In genomic region chr19:6140678-6141393, GRCm38 (mm10) we compare ENCODE assay signal across 8 mouse cellular contexts. TPM values are rescaled to one million over a fixed set of nuclear protein-coding genes. Genes with fewer than 3 reads are reported as not detected.
A peak's percentile ranks its signal among the peaks of the same experiment; 100 is the strongest.
DNase-seq lines count a peak whose midpoint lies in the region; ATAC-seq and TF ChIP-seq lines count a peak whose summit lies in the region.

Batf2 (plus strand) TSS chr19:6140983.

- peak; percentile 92 for DNase-seq in T-cell, adult 2 months (ENCODE audit: low spot score)
- DNase-seq in cerebellum, postnatal 36 days, result peak; percentile 90 to 92
- peak; percentile 91 for DNase-seq in gastrocnemius, adult 18-20 months (ENCODE audit: low spot score)
- DNase-seq in hindbrain, postnatal 0 days (ENCODE audit: low spot score), result peak; percentile 98
- peak; percentile 88 to 91 for DNase-seq in left cerebral cortex, adult 2 months (ENCODE audit: extremely low spot score in 1 of 2, low spot score in 2 of 2)
- DNase-seq in right cerebral cortex, adult 2 months (ENCODE audit: low spot score in 2 of 2), result peak; percentile 89 to 90
- peak; percentile 91 for DNase-seq in urinary bladder, postnatal 14 days (ENCODE audit: low spot score)

- peak; percentile 94 for ATAC-seq in hindbrain, postnatal 0 days
- peak; percentile 89 for ATAC-seq in megakaryocyte, adult 5-6 weeks (ENCODE audit: poor library complexity, severe bottlenecking)

- H3K4me3 ChIP-seq in hindbrain, postnatal 0 days (ENCODE audit: low read length), result peak within 1 kb of the TSS; percentile 65
- peak within 1 kb of the TSS; percentile 69 for H3K4me3 ChIP-seq in left cerebral cortex, adult 2 months

- peak within 1 kb of the TSS; percentile 99 for H3K27ac ChIP-seq in hindbrain, postnatal 0 days
- peak within 1 kb of the TSS; percentile 99 for H3K27ac ChIP-seq in left cerebral cortex, adult 2 months

- under 1% methylated on average over 65 of the region's 68 CpGs for WGBS in hindbrain, postnatal 0 days

- intact Hi-C loops in left cerebral cortex, adult 2 months (cut with DNase I), result loop anchor here (1.0 to 5.0 kb wide), 2 partner anchors 94 to 191 kb away; partner anchors contain the start of genes Men1 and Ppp2r5b

- peak within 1 kb of the TSS; percentile 80 for H3K9ac ChIP-seq in hindbrain, postnatal 0 days (replicated peaks; ENCODE audit: low read length)

- peaks cover 10% of the 10 kb centered on the region for H3K4me1 ChIP-seq in hindbrain, postnatal 0 days (ENCODE audit: insufficient read depth, low read length)

- H3K36me3 ChIP-seq in hindbrain, postnatal 0 days (ENCODE audit: insufficient read depth, low read length), result peaks cover 15% of the 10 kb centered on the region

- H3K4me2 ChIP-seq in hindbrain, postnatal 0 days (ENCODE audit: low read depth, low read length), result peak within 1 kb of the TSS; percentile 92

- no peaks in the 10 kb centered on the region for H3K27me3 ChIP-seq in hindbrain, postnatal 0 days (ENCODE audit: insufficient read depth, low read length)

- peak; percentile 78 for TF ChIP-seq CTCF in hindbrain, postnatal 0 days (IDR thresholded peaks at IDR 0.05; ENCODE audit: low read depth)
- peak; percentile 69 for TF ChIP-seq CTCF in left cerebral cortex, adult 2 months (IDR thresholded peaks at IDR 0.05)

- no peaks in the 10 kb centered on the region for H3K9me3 ChIP-seq in hindbrain, postnatal 0 days (ENCODE audit: low read length)

RNA-seq across cellular contexts. Expression of gene Batf2, which starts in this region (rescaled TPM):
- under 1 TPM; 0.37 to 0.43 TPM for total RNA-seq in gastrocnemius, adult 18-20 months (2021)
- total RNA-seq in hindbrain, postnatal 0 days (2014; rRNA removed), result not detected in 2 replicates
- polyA plus RNA-seq in hindbrain, postnatal 0 days (2015; fragmentation: Nextera tagmentation; extraction: Ambion mirVana), result 0.21 and 0.23 TPM in 2 replicates
- total RNA-seq in left cerebral cortex, adult 2 months (2021), result under 1 TPM; 0.26 to 0.84 TPM
- total RNA-seq in megakaryocyte, adult 5-6 weeks (2015), result 1.1 and 1.4 TPM in 2 replicates
- 0.48 and 0.49 TPM in 2 replicates for total RNA-seq in megakaryocyte, adult 5-6 weeks (2017)

Comparison
In these comparisons a context has a peak if more than half of its experiments do, and no peak if none do; other contexts are left out.
1. Peak in every context shown above with its lines: DNase-seq, ATAC-seq, H3K4me3 ChIP-seq and H3K27ac ChIP-seq.
2. Peak in DNase-seq in gastrocnemius, adult 18-20 months; RNA of the gene not detected or under 1 TPM.
3. Peak in DNase-seq, ATAC-seq, H3K4me3 ChIP-seq, H3K27ac ChIP-seq, H3K9ac ChIP-seq and H3K4me2 ChIP-seq in hindbrain, postnatal 0 days; RNA of the gene not detected or under 1 TPM.
4. Peak in DNase-seq, H3K4me3 ChIP-seq and H3K27ac ChIP-seq in left cerebral cortex, adult 2 months; RNA of the gene not detected or under 1 TPM.